10 mouse cellular contexts compared by ENCODE assay signal in the genomic region with DNA sequence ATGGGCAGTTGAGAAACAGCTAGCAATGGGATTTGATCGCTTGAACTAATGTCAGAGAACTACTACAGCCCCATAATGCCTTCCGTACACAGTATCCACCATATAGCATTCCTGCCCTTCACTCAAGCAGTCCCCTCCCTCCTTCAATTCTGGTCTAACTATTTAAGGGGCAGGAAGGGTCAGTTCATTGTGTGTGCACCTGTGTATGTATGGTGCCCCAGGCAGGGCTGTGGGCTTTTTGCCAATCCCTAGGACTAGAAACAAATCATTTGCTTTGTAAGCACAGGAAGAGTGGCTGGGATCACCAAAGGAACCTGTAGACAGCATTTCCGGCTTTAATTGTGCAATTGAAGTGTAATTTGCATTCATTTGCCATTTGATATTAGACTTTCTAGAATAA. TPM values are rescaled to one million over a fixed set of nuclear protein-coding genes. Genes with fewer than 3 reads are reported as not detected.
DNase-seq lines count a peak whose midpoint lies in the region; ATAC-seq and TF ChIP-seq lines count a peak whose summit lies in the region.
"Had no signal": no experiment of that assay in that cellular context is flagged by ENCODE, and none has a peak within 500 bp of the region (broad histone marks: within the 10 kb centered on the region; RNA-seq: fewer than 3 reads in every experiment).

No protein-coding gene starts in this region.

- no peak overlapping the region for H3K4me3 ChIP-seq in cerebellum, adult 2 months (replicated peaks; ENCODE audit: insufficient read depth, low read depth, low read length)
- no peak overlapping the region for H3K4me3 ChIP-seq in lung, embryonic 14.5 days (ENCODE audit: low read depth, low read length)
- no peak overlapping the region for H3K4me3 ChIP-seq in hindbrain, embryonic 11.5 days (ENCODE audit: low read depth, low read length)
- H3K4me3 ChIP-seq in midbrain, embryonic 16.5 days (ENCODE audit: low read depth, low read length), result no peak overlapping the region

- no peak for TF ChIP-seq POLR2A in cerebellum, adult 2 months (IDR thresholded peaks at IDR 0.05; ENCODE audit: borderline replicate concordance, insufficient read depth, low read length)

- no peaks in the 10 kb centered on the region for H3K27me3 ChIP-seq in cerebellum, adult 2 months (ENCODE audit: control insufficient read depth, insufficient read depth, low read length)
- no peaks in the 10 kb centered on the region for H3K27me3 ChIP-seq in lung, embryonic 14.5 days (ENCODE audit: insufficient read depth, low read length)
- no peaks in the 10 kb centered on the region for H3K27me3 ChIP-seq in hindbrain, embryonic 11.5 days (ENCODE audit: control insufficient read depth, insufficient read depth, low read length)
- no peaks in the 10 kb centered on the region for H3K27me3 ChIP-seq in midbrain, embryonic 16.5 days (ENCODE audit: control insufficient read depth, insufficient read depth, low read depth, low read length)

- H3K4me2 ChIP-seq in lung, embryonic 14.5 days, result no peak overlapping the region
- no peak overlapping the region for H3K4me2 ChIP-seq in hindbrain, embryonic 11.5 days (replicated peaks; ENCODE audit: low read depth, low read length)
- H3K4me2 ChIP-seq in midbrain, embryonic 16.5 days (ENCODE audit: low read length), result no peak overlapping the region
- H3K4me2 ChIP-seq: heart, embryonic 11.5 days had no signal

- no peaks in the 10 kb centered on the region for H3K9me3 ChIP-seq in lung, embryonic 14.5 days (ENCODE audit: low read depth, low read length)
- no peaks in the 10 kb centered on the region for H3K9me3 ChIP-seq in hindbrain, embryonic 11.5 days (ENCODE audit: control insufficient read depth, low read length)
- H3K9me3 ChIP-seq in midbrain, embryonic 16.5 days (replicated peaks; ENCODE audit: control insufficient read depth, low read length, poor library complexity, severe bottlenecking), result no peaks in the 10 kb centered on the region

- H3K4me1 ChIP-seq in cerebellum, adult 2 months (ENCODE audit: control insufficient read depth, insufficient read depth, low read length), result peaks cover 40% of the 10 kb centered on the region
- peaks cover 4% of the 10 kb centered on the region; the same call in 1 of the 2 replicates for H3K4me1 ChIP-seq in lung, embryonic 14.5 days (ENCODE audit: insufficient read depth)
- no peaks in the 10 kb centered on the region for H3K4me1 ChIP-seq in hindbrain, embryonic 11.5 days (replicated peaks; ENCODE audit: control insufficient read depth, insufficient read depth, low read length)
- peaks cover 25% of the 10 kb centered on the region for H3K4me1 ChIP-seq in midbrain, embryonic 16.5 days (ENCODE audit: control insufficient read depth, insufficient read depth, low read length)

- WGBS in cerebellum, adult 2 months, result 62% methylated on average over 3 of the region's 3 CpGs
- WGBS in lung, embryonic 14.5 days, result 76% methylated on average over 3 of the region's 3 CpGs
- 95% methylated on average over 3 of the region's 3 CpGs for whole genome bisulfite sequencing in hindbrain, embryonic 11.5 days
- 72% methylated on average over 3 of the region's 3 CpGs for WGBS in midbrain, embryonic 16.5 days

- no peaks in the 10 kb centered on the region for H3K36me3 ChIP-seq in lung, embryonic 14.5 days (ENCODE audit: insufficient read depth)
- H3K36me3 ChIP-seq in hindbrain, embryonic 11.5 days (ENCODE audit: control insufficient read depth, insufficient read depth, low read length), result no peaks in the 10 kb centered on the region
- 0 out of 2 replicates have a peak, but pooled peaks cover 5% of the 10 kb centered on the region for H3K36me3 ChIP-seq in midbrain, embryonic 16.5 days (ENCODE audit: control insufficient read depth, insufficient read depth, low read length)

- peak overlapping the region; percentile 80 for H3K27ac ChIP-seq in cerebellum, adult 2 months (ENCODE audit: insufficient read depth, low read length)
- no peak overlapping the region for H3K27ac ChIP-seq in lung, embryonic 14.5 days (ENCODE audit: low read depth)
- H3K27ac ChIP-seq in hindbrain, embryonic 11.5 days (ENCODE audit: low read depth, low read length), result 0 out of 2 replicates have a peak overlapping the region, but pooled peaks have one; percentile 4
- peak overlapping the region; percentile 89 for H3K27ac ChIP-seq in midbrain, embryonic 16.5 days (ENCODE audit: low read length)

- no peak for TF ChIP-seq CTCF in cerebellum, adult 2 months (IDR thresholded peaks at IDR 0.05; ENCODE audit: borderline replicate concordance, insufficient read depth, low read depth, low read length)
- TF ChIP-seq CTCF in lung, embryonic 14.5 days (IDR thresholded peaks at IDR 0.05; ENCODE audit: low read depth), result no peak

- 0 out of 2 replicates have a peak, but pooled peaks have one; percentile 42 for ATAC-seq in lung, embryonic 14.5 days (ENCODE audit: insufficient read depth)
- no peak for ATAC-seq in hindbrain, embryonic 11.5 days (ENCODE audit: low FRiP score)
- peak; percentile 13; the same call in 1 of the 2 replicates for ATAC-seq in midbrain, embryonic 16.5 days

- DNase-seq in cerebellum, adult 2 months, result no peak
- no peak for DNase-seq in cerebellum, postnatal 36 days
- DNase-seq in lung, embryonic 14.5 days, result peak; percentile 63
- no peak for DNase-seq in lung, postnatal 10 days
- DNase-seq in hindbrain, embryonic 11.5 days (ENCODE audit: low spot score), result no peak
- DNase-seq in c-Kit-positive CD71-positive TER-119-positive erythroid progenitor cells, embryonic 14.5 days (ENCODE audit: low spot score), result no peak
- no peak for DNase-seq in adrenal gland, postnatal 4 days (ENCODE audit: low spot score in 2 of 2)
- DNase-seq: liver had no signal

- H3K9ac ChIP-seq in lung, embryonic 14.5 days, result no peak overlapping the region
- H3K9ac ChIP-seq in hindbrain, embryonic 11.5 days (ENCODE audit: low read depth, low read length), result no peak overlapping the region
- no peak overlapping the region for H3K9ac ChIP-seq in midbrain, embryonic 16.5 days (ENCODE audit: low read depth, low read length)

RNA-seq across cellular contexts. Expression of gene Vac14, which starts 46.6 kb away (rescaled TPM):
- 37.6 and 39.9 TPM in 2 replicates for polyA plus RNA-seq in cerebellum, adult 2 months (2012; rRNA removed)
- 23.3 and 25.2 TPM in 2 replicates for polyA plus RNA-seq in lung, embryonic 14.5 days (2014; fragmentation: Nextera tagmentation; extraction: Ambion mirVana)
- 32.3 and 35.3 TPM in 2 replicates for polyA plus RNA-seq in hindbrain, embryonic 11.5 days (2014; fragmentation: Nextera tagmentation; extraction: Ambion mirVana)
- 25.2 and 28.5 TPM in 2 replicates for polyA plus RNA-seq in midbrain, embryonic 16.5 days (2015; fragmentation: Nextera tagmentation; extraction: Ambion mirVana)
- total RNA-seq in adrenal gland, postnatal 4 days (2021), result 10 to 100 TPM; 29.9 to 30.0 TPM

RNA-seq across cellular contexts. Expression of gene Mtss1l, which starts 56.3 kb away (rescaled TPM):
- 257 and 288 TPM in 2 replicates for polyA plus RNA-seq in cerebellum, adult 2 months (2012; rRNA removed)
- 30.9 and 39.9 TPM in 2 replicates for polyA plus RNA-seq in lung, embryonic 14.5 days (2014; fragmentation: Nextera tagmentation; extraction: Ambion mirVana)
- polyA plus RNA-seq in hindbrain, embryonic 11.5 days (2014; fragmentation: Nextera tagmentation; extraction: Ambion mirVana), result 10.5 and 10.8 TPM in 2 replicates
- polyA plus RNA-seq in midbrain, embryonic 16.5 days (2015; fragmentation: Nextera tagmentation; extraction: Ambion mirVana), result 24.5 and 24.9 TPM in 2 replicates
- 10 to 100 TPM; 51.6 to 53.3 TPM for total RNA-seq in adrenal gland, postnatal 4 days (2021)
